Mouse (Mus musculus) spleen, postnatal 10 days (tissue): Measurements from ENCODE around the gene Aff3.

ENCODE experiments used
- DNase-seq, 2 experiments: peaks; one replicate each; pipeline ENCODE4 v3.0.0; 2021 to 2022; ENCODE audit warnings: low spot score in 2 of 2

The Aff3 gene

DNA sequence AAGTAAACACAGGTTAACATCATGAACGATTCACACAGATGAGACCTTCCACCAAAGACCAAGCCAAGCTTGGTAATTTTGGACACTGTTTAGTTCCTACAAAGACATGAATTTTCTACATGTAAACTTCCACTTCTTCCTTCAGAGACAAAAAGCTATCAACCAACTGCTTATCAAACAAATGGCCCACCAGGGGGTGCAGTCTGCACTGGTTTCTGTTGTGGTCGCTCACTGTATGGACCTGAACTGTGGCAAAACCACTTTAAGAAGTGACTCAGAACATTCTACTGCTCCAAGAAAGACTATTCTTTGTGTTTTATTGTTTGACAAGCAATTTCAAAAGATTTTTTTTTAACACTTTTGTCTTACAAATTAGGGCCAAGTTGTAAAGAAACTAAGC, 271.8 kb downstream of the Aff3 start:
- DNase-seq: peak; percentile 16 to 71

DNA sequence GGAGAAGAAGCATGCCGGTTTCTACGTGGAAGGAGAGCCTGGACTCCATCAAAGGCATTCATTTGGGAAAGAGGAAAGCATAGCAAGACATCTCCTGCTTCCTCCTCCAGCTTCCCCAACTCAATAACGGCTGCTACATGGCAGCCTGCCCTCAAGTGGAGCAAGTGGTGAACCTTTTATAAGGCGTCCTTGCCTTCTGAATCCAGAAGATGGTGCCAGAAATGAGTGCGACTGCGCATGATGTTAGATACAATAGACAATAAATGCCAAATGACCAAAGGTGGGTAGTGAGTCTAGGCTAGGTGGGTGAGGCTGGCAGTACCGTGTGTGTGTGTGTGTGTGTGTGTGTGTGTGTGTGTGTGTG, 273.9 kb downstream of the Aff3 start:
- no peak for DNase-seq

DNA sequence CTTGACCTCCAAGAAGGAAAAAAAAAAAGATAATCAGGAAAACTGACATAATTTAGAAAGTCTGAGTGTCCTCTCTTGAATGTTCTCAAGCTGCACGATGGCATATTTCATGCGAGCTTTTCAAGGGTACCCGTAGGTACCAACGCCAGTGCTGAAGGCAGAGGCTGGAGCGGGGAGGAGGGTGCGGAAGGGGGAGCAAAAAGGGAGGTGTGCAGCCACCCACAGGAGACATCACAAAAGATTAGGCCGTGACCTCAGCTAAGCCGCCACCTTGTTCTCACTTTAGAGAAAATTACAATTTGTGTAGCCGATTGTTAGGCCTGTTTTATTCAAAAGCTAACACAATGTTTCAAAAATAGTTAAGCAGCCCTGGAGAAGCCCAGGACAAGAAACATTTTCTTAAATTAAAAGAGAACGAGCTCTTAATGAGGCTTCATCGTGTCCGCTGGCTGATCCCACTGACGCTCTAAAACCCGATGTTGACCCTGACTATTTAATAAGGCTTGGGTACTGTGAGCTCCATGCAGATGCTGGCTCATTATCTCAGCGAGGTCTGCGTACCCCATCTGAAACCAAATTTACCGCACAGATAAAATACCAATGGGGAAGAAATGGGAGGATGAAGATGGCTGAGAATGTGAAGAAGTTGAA, 274.4 kb downstream of the Aff3 start:
- DNase-seq: no peak

GRCm38 (mm10) chr1:38389576-38389975, 275.2 kb downstream of the Aff3 start:
- no peak for DNase-seq

DNA sequence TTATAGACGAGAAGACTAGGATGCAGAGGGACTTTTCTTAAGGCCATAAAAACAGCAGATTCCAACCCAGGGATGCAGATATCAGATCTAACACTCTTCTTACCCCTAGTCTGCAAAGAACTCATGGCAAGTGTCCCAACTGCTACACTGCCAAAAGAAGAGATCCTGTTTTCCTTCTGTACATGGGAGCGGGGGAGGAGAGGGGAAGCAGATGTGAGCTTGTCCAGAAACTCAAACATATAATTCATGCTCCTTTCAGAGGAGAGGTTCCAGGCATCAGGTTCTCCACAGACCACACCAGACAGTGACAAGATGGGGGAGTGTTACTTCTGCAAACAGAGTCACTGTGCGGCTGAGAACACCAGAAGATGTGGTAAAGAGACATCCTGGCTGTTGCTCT, 276.3 kb downstream of the Aff3 start:
- no peak for DNase-seq

- no peak for DNase-seq
Observed at GRCm38 (mm10) chr1:38387438-38387837, 277.3 kb downstream of the Aff3 start.

DNA sequence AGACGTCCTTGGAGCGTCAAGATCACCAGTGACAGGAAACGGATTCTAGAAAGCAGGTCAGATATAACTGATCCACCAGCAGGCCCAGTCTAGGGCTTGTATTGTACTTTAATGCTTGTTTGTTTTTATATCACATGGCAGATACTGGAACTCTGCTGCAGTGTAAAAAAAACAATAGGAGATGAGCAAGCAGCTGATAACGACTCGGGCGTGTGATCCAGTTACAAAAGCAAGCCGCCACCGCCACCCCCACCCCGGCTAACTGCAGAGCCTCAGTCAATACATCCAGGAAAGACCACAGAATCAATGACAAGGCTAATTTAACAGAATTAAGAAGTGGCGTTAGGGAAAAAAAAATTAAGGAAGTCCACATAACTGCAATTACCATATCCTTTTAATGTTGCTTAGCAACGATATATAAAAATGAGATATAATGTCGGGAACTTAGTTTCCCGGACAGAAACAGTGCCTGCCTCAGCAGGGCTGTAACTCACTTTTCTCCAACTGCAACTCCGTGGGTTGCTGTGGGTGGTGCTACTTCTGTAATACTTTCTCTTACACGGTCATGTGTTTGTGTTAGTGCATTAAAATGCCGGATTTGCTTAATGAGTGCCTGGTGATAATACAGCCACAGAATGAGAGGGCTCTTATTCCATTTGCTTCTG, 280.2 kb downstream of the Aff3 start:
- DNase-seq: no peak

DNA sequence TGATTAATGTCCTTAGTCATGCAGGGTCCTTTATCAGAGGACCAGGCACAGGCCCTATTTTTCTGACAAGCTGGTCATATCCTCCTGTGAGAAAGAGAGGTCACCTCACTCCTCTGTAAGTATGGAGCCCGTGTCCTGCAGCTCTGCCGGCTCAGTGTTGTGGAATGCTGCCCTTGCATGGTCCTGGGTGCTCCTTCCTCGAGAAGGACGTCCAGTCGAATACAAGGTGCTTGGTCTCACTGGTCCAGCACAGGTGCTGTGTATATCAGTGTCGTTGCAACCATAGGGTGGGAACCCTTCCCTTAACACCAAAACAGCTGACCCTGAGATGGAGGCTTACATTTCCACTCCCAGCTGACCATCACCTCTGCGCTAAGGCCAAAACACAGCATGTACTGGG, 280.7 kb downstream of the Aff3 start:
- no peak for DNase-seq

DNA sequence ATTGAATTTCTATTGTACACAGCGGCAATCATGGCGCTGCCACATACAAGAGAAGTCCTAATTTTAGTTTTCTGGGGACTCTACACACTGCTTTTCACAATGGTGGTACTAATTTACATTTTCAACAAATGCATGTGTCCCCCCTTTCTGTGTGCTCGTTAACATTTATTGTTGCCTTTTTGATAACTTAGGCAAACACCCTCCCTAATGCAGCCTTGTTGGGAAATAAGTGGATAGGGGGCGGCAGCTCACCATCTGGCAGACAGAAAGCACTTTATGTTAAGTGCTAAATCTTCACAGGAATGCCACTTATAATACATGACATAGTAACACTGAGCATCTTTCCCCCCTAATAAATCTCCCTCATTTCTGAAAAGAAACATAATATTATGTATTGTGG, 282.1 kb downstream of the Aff3 start:
- DNase-seq: no peak

GRCm38 (mm10) chr1:38377930-38378329, 286.8 kb downstream of the Aff3 start:
- no peak for DNase-seq

DNA sequence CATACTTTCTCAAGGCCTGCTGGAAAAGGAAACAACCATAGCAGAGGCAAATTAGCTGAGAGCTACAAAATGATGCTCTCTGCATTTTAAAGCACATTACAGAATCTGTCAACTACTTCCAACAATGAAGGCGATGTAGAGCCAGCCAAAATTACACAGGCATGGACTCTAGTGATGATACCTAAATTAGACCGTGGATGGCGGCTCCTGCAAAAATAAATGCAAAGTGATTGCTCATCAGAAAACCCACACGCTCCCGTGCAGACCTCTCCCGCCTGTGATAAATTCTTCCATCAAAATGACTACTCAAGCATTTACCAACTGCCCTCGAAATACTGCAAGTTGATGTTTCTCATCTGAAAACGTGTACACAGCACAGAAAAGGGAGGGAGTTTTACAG, 295.6 kb downstream of the Aff3 start:
- no peak for DNase-seq

- DNase-seq: no peak
Observed at GRCm38 (mm10) chr1:38368081-38368689, 296.6 kb downstream of the Aff3 start.

GRCm38 (mm10) chr1:38367404-38368080, 297.2 kb downstream of the Aff3 start:
- no peak for DNase-seq

DNA sequence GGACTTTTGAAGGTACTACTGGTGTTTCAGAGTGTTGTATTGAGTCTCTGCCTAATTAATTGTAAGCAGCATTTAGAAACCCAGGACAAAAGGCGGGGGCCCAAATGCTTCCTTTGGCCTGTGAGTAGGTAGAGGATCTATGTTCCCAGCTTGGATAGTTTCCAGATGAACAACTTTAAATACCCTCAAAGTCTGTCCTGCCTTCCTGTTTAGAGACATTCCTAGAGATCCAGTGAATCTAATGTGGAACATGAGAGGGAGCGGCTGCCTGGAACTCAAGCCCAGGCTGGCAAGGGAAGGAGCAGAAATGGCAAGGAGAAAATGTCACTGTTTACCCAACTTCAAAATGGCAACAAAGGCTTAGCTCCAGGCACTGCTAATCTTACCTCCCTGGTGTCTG, 300.9 kb downstream of the Aff3 start:
- DNase-seq: no peak

GRCm38 (mm10) chr1:38362275-38362674, 302.5 kb downstream of the Aff3 start:
- DNase-seq: no peak

DNA sequence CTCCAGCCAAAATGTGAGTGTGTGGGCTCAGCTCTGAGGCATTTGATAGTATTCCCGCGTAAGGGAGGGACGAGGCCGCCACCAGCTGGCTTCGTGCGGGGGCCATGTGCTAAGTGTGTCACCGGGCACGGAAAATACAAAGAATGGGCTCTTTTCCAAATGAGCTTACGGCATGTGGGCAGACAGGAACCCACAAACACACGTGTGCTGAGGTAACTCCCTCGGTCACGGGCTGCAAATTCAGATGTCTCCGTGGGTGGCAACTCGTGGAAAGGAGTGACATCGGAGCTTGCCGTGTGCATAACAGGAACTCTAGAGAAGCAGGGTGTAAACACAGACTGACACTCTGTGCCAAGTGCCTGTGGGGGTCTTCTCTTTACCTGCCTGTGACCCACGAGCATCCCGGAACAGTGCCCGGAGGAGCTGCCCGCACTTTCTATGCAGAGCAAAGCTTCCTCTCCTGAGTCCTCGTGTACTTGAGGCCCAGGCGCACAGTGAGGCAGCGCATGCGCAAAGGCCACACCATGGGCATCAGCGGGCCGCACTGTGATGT, 305.9 kb downstream of the Aff3 start:
- DNase-seq: no peak

- no peak for DNase-seq
Observed at GRCm38 (mm10) chr1:38357933-38358796, 306.6 kb downstream of the Aff3 start.

DNA sequence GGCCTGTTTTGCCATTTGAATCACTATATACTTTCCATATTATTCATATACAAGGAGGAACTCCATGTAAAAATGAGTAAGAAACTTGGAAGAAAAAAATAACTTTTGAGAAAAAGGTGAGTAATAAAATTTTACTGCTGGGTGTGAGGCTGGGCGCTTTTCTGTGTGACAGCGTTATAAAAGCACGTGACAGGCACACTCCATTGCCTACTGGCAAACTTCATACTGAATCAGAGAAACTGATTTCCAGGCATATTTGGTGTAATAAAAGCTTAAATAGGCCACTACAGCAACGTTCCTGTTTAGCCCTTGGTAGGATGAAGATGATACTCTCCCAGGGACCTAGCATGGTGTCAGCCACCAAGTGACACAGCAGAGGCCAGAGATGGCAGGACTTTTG, 310.2 kb downstream of the Aff3 start:
- DNase-seq: no peak

- DNase-seq: no peak
Observed at GRCm38 (mm10) chr1:38347346-38347745, 317.4 kb downstream of the Aff3 start.

DNA sequence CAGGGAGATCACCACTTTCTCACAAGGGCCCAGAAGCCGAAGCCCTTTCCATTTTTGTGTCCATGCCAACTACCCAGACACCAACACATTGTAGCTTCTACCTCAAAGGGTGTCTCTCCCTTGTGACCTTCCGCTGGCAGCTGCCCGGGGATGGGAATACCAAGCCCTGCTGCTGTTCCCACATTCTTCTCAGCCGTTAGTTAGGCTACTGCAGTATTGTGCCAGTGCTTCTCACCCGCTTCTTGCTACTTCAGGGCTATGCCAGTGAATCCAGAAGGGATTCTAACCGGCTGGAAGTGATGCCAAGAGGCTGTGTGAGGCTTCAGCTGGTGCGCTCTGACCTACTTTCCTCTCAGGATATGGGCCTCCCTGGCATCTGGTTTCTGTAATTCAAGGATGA, 330.5 kb downstream of the Aff3 start:
- no peak for DNase-seq

- DNase-seq: no peak
Observed at GRCm38 (mm10) chr1:38332919-38333318, 331.8 kb downstream of the Aff3 start.

- no peak for DNase-seq
Observed at GRCm38 (mm10) chr1:38324206-38324605, 340.5 kb downstream of the Aff3 start.
